Mouse (Mus musculus): ENCODE measurements around the gene Hacd3. TPM values are rescaled to one million over a fixed set of nuclear protein-coding genes. Genes with fewer than 3 reads are reported as not detected.

The Hacd3 gene
- polyA plus RNA-seq, 1 experiment from 2014 or later = 110 TPM

DNA sequence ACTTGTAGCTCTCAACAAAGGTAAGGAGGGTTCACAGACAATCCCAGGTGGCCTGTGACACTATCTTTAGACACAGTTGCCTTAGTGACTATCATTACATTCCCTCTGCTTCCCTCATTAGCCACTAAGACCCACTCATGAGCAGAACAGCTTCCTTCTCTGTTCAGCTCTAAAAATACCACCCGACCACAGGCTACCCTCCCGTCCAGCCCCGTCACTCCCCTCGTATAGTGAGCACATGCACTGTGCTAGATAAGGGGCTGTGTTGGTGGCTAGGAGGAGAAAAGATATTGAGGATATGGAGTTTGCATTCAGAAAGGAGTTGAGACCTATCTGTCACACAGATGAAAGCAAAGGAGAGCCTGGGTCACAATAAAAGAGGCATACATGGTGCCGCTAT, 83.0 kb downstream of the Hacd3 start:
- Histone ChIP-seq H3K27me3 (ENCODE audit: low read depth, poor library complexity, severe bottlenecking) (peaks cover 22% of the 10 kb centered on the region), H3K4me1 (peaks cover 19% of the 10 kb centered on the region), H3K9me3 (replicated peaks) (no peaks in the 10 kb centered on the region), H3K27ac (replicated peaks) (no peak overlapping the region), H3K36me3 (no peaks in the 10 kb centered on the region), H3K4me3 (no peak overlapping the region)
- DNase-seq (ENCODE audit: low spot score) = no peak
- 87% methylated on average over 5 of the region's 5 CpGs for WGBS

DNA sequence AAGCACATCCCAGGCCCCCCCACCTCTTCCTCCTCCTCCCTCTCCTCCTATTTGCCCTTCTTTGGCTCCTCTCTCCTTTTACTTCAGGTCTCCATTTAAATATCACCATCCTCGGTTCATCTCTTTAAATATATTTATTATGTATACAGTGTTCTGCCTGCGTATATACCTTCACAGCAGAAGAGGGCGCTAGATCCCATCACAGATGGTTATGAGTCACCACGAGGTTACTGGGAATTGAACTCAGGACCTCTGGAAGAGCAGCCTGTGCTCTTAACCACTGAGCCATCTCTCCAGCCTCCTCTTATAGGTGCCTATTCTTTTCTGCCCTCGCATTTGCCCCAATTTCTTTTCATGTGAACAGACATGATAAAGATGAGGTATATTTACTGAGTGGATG, 84.0 kb downstream of the Hacd3 start:
- Histone ChIP-seq H3K4me3 (no peak overlapping the region), H3K36me3 (no peaks in the 10 kb centered on the region), H3K4me1 (peaks cover 20% of the 10 kb centered on the region), H3K9me3 (replicated peaks) (no peaks in the 10 kb centered on the region), H3K27me3 (ENCODE audit: low read depth, poor library complexity, severe bottlenecking) (peaks cover 12% of the 10 kb centered on the region; the same call in 1 of the 2 replicates), H3K27ac (replicated peaks) (no peak overlapping the region)
- WGBS = 60% methylated on average over 5 of the region's 5 CpGs
- no peak for DNase-seq (ENCODE audit: low spot score)

Small RNA genes within 50 kb of the gene (microRNA-seq; reads per million reads assigned to microRNA genes)
- gene Gm25640 = not detected

Other genes with a start within 250 kb of the Hacd3 start
- 6.7 and 8.1 TPM in 2 replicates for gene Dennd4a, start 210.4 kb downstream of the Hacd3 start, polyA plus RNA-seq (2016; fragmentation: Nextera tagmentation; extraction: Ambion mirVana)
- gene Slc24a1, start 70.1 kb downstream of the Hacd3 start, polyA plus RNA-seq (2016; fragmentation: Nextera tagmentation; extraction: Ambion mirVana) = 0.02 TPM in 1 of 2 replicates, not detected in the other
- gene Ints14, start 60.8 kb downstream of the Hacd3 start, polyA plus RNA-seq (2016; fragmentation: Nextera tagmentation; extraction: Ambion mirVana) = 69.7 and 74.0 TPM in 2 replicates
- 37.6 and 44.4 TPM in 2 replicates for gene Dpp8, start 10.7 kb upstream of the Hacd3 start, polyA plus RNA-seq (2016; fragmentation: Nextera tagmentation; extraction: Ambion mirVana)
- 8.9 and 12.6 TPM in 2 replicates for gene Igdcc4, start 79.8 kb upstream of the Hacd3 start, polyA plus RNA-seq (2016; fragmentation: Nextera tagmentation; extraction: Ambion mirVana)
- 334 and 450 TPM in 2 replicates for gene Igdcc3, start 119.5 kb upstream of the Hacd3 start, polyA plus RNA-seq (2016; fragmentation: Nextera tagmentation; extraction: Ambion mirVana)
- gene Parp16, start 173.7 kb upstream of the Hacd3 start, polyA plus RNA-seq (2016; fragmentation: Nextera tagmentation; extraction: Ambion mirVana) = 7.2 and 7.9 TPM in 2 replicates
- 0.04 and 0.17 TPM in 2 replicates for gene Cilp, start 243.5 kb upstream of the Hacd3 start, polyA plus RNA-seq (2016; fragmentation: Nextera tagmentation; extraction: Ambion mirVana)

Measured in midbrain, embryonic 10.5 days (tissue).